Mouse (Mus musculus) gastrocnemius, postnatal 10 days (tissue): ENCODE measurements around the gene Phactr3. TPM values are rescaled to one million over a fixed set of nuclear protein-coding genes. Genes with fewer than 3 reads are reported as not detected.
"Not testable (repeated sequence)": the region's sequence is repeated elsewhere in the genome, so short reads cannot be mapped to it uniquely, and the experiment has no call there.

ENCODE experiments used
- DNase-seq: peaks from one replicate; pipeline ENCODE4 v3.0.0; 2021; ENCODE audit warnings: mixed read lengths
- long read RNA-seq, 2 experiments: library from polyadenylated mRNA; stranded (forward); transcript quantifications; one replicate each; pipeline ENCODE4 v2.0.0; 2021
- total RNA-seq, 2 experiments: library from RNA; stranded (reverse); gene quantifications; 2 replicates each; pipeline ENCODE4 v1.2.3; 2021

The Phactr3 gene
- total RNA-seq = under 1 TPM; 0.23 to 0.38 TPM
- long read RNA-seq, experiment 1 = 0 reads
- long read RNA-seq, experiment 2 = 0 reads

GRCm38 (mm10) chr2:178118801-178119560, at the start of gene Phactr3:
Gene Phactr3 (plus strand): TSS chr2:178118975.
- DNase-seq = peak; percentile 14

- not testable (repeated sequence) for DNase-seq
Observed at GRCm38 (mm10) chr2:178078166-178078717, 40.5 kb upstream of the Phactr3 start, which contains the start of gene Zfp931. Gene Zfp931 (minus strand): TSS chr2:178078476.

- no peak for DNase-seq
Observed at GRCm38 (mm10) chr2:178089586-178089985, 29.2 kb upstream of the Phactr3 start.

GRCm38 (mm10) chr2:178098021-178098420, 20.8 kb upstream of the Phactr3 start:
- no peak for DNase-seq

GRCm38 (mm10) chr2:178101957-178102356, 16.8 kb upstream of the Phactr3 start:
- DNase-seq = peak; percentile 30

- DNase-seq = peak; percentile 44
Observed at GRCm38 (mm10) chr2:178117946-178118345, 829 bp upstream of the Phactr3 start.

- DNase-seq = no peak
Observed at GRCm38 (mm10) chr2:178119561-178120355, 983 bp downstream of the Phactr3 start.

GRCm38 (mm10) chr2:178120356-178120645, 1.5 kb downstream of the Phactr3 start:
- DNase-seq = no peak

GRCm38 (mm10) chr2:178120651-178121374, 2.0 kb downstream of the Phactr3 start:
- DNase-seq = no peak

GRCm38 (mm10) chr2:178121375-178121688, 2.6 kb downstream of the Phactr3 start:
- DNase-seq = no peak

- no peak for DNase-seq
Observed at GRCm38 (mm10) chr2:178121946-178122665, 3.3 kb downstream of the Phactr3 start.

GRCm38 (mm10) chr2:178123466-178123865, 4.7 kb downstream of the Phactr3 start:
- no peak for DNase-seq

- DNase-seq = no peak
Observed at GRCm38 (mm10) chr2:178125427-178125826, 6.7 kb downstream of the Phactr3 start.

- DNase-seq = no peak
Observed at GRCm38 (mm10) chr2:178126041-178126820, 7.5 kb downstream of the Phactr3 start.

- no peak for DNase-seq
Observed at GRCm38 (mm10) chr2:178128594-178128993, 9.8 kb downstream of the Phactr3 start.

GRCm38 (mm10) chr2:178129161-178129560, 10.4 kb downstream of the Phactr3 start:
- no peak for DNase-seq

GRCm38 (mm10) chr2:178129676-178130075, 10.9 kb downstream of the Phactr3 start:
- DNase-seq = no peak

GRCm38 (mm10) chr2:178130536-178130935, 11.8 kb downstream of the Phactr3 start:
- DNase-seq = no peak

- DNase-seq = no peak
Observed at GRCm38 (mm10) chr2:178131011-178131410, 12.2 kb downstream of the Phactr3 start.

- DNase-seq = no peak
Observed at GRCm38 (mm10) chr2:178131606-178132365, 13.0 kb downstream of the Phactr3 start.
